Mouse (Mus musculus) brain, embryonic 14.5 days (tissue): ENCODE data around the gene Rhbdl1.

ENCODE experiments used
- CTCF ChIP-seq: fragments of 200-500 bp; IDR thresholded peaks from 2 replicates; pipeline ENCODE4 v1.5.1; 2012; ENCODE audit warnings: inconsistent platforms, mild to moderate bottlenecking, moderate library complexity, borderline replicate concordance; ENCODE audit not compliant: insufficient read depth, insufficient read length; ENCODE audit errors: extremely low read depth
- POLR2A ChIP-seq: fragments of 200-500 bp; IDR thresholded peaks from 2 replicates; pipeline ENCODE4 v1.6.1; 2012; ENCODE audit warnings: mild to moderate bottlenecking, inconsistent platforms, borderline replicate concordance; ENCODE audit not compliant: poor library complexity, insufficient read depth, insufficient read length, severe bottlenecking; ENCODE audit errors: extremely low read depth

GRCm38 (mm10) chr17:25869954-25870353 is 32.9 kb upstream of the Rhbdl1 start:
- TF ChIP-seq CTCF, result no peak
- TF ChIP-seq POLR2A, result no peak
